Mouse (Mus musculus): Measurements from ENCODE around the gene Ap1m2. TPM values are rescaled to one million over a fixed set of nuclear protein-coding genes. Genes with fewer than 3 reads are reported as not detected.
"Not testable (repeated sequence)": the region's sequence is repeated elsewhere in the genome, so short reads cannot be mapped to it uniquely, and the experiment has no call there.

The Ap1m2 gene
- total RNA-seq, 4 experiments from 2014 or later, result 1.2 to 1.5 (median 1.4) TPM

GRCm38 (mm10) chr9:21264272-21264999, 47.7 kb downstream of the Ap1m2 start:
- no peak for DNase-seq (ENCODE audit: low spot score in 2 of 2)

DNA sequence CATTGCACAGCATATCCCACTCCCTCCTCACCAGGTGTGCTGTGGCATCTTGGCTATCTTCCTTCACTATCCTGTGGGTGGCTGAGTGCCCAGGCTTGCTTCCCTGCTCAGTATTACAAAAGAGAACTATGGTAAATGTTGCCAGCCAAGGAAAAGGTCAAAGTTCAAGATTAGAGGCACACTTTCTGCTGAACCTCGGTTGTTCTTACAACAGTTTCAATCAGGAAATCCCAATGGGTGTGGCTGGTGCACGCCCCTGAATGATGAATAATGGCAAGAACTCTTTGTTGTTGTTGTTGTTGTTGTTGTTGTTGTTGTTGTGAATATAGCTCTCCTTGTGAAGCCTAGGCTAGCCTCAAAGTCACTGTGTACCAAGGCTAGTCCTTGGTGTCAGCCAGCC, 50.3 kb downstream of the Ap1m2 start:
- DNase-seq (ENCODE audit: low spot score in 2 of 2), result no peak

- DNase-seq (ENCODE audit: low spot score in 2 of 2), result no peak
Observed at GRCm38 (mm10) chr9:21260491-21261040, 51.6 kb downstream of the Ap1m2 start.

GRCm38 (mm10) chr9:21256349-21256748, 55.8 kb downstream of the Ap1m2 start:
- DNase-seq (ENCODE audit: low spot score in 2 of 2), result not testable (repeated sequence)

GRCm38 (mm10) chr9:21254690-21255089, 57.4 kb downstream of the Ap1m2 start:
- DNase-seq (ENCODE audit: low spot score in 2 of 2), result no peak

DNA sequence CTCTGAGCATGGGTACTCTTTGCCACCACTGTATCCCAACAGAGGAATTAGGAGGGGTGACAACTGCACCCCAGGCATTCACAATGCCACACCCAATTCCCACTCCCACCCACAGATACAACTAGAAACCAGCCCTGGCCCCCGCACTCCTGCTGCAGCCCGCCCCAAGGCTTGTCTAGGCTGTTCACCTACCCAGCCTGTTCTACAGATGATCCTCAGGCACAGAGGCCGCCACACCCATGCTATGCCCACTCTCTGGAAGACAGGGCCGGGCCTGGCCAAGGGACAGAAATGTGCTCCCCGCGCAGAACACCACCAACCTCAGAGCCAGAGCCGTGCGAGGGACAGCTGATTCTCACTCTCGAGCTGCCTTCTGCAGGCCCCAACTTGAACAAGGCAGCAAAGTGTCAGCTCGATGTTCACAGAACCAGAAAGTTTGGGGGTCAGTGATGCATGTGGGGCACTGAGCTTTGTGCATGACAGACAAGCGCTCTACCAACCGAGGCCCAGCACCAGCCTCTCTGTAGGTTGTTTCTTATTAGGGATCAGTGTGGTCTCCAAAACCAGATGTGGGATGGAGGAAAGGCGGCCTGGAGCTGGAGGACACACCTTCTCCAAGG, 60.9 kb downstream of the Ap1m2 start:
- no peak for DNase-seq (ENCODE audit: low spot score in 2 of 2)

DNA sequence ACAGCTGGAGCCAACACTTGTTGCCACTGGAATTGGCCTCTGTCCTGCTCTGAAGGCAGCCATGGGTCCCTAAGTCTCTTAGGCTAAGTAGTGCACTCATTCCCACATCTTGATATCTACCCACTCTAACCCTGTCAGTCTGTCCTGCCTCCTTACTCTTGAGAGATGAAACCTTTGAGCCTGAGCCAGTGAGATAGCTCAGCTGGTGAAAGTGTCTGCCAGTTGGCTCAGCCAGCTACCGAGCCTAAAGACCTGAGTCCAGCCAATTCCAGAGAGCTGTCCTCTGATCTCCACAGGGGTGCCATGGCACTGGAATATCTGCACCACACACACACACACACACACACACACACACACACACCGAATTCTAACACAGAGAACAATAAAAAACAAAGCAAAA, 61.6 kb downstream of the Ap1m2 start:
- DNase-seq (ENCODE audit: low spot score in 2 of 2), result no peak

DNA sequence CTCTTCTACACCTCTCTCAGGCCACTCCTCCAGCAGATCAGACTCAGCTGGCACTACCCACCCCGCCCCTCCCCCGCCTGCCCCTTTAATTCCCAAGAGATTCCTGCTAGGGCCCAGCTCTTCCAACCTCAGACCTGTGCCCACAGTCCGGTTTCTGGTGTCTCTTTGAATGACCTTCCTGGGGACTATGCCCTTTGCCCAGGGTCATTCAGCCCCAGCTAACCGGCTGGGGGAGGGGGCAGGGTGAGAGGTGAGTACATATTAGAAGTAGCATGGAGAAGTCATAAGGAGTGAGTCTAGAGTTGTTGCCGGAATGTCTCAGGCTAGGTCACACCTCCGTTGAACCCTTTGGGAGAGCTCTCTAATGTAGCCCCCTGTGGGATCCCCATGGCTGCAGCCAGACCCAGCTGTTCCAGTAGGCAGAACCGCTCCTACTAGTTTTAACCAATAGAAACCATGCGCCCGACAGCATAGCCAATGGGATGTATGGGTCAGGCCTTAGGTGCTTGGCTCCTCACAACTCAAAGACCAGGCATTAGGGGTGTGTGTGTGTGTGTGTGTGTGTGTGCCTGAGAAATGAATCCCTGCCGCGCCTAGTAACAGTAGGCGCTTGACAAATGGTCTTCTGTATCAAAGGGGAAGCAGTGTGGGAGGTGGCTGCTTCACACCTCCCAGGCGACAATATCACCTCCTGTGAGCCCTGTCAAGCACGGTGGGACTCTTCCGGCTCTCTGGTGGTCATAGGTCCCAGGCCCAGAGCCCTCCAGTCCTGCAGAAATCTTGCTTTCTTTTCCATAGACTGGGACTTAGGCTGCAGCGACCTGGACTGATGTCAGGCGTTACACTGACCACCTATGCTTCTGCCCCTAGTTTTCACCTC, 62.3 kb downstream of the Ap1m2 start:
- no peak for DNase-seq (ENCODE audit: low spot score in 2 of 2)

DNA sequence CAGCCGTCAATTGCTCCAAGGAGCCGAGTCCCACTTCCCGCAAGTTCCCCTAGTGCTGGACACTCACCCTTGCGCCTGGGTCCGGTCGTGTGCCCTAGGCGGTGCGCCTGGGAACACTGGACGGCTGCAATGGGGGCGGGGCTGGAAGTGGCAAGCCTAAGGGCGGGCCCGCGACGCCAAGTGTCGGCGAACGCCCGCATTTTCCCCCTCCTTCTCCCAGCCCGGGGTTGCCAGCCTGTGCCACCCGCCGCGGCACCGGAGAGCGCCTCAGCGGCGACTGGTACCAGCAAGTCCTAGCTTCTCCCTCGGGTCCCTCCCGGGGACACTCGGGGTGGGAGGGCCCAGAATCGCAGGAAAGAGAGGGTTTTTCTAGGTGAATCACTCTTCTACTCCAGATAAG, 63.8 kb downstream of the Ap1m2 start, which contains the start of gene S1pr5:
S1pr5 (minus strand) TSS at position 118 of the 400 bp plus-strand sequence.
- DNase-seq (ENCODE audit: low spot score in 2 of 2), result peak in 1 of 2 experiments; percentile 53

- no peak for DNase-seq (ENCODE audit: low spot score in 2 of 2)
Observed at GRCm38 (mm10) chr9:21246342-21246741, 65.8 kb downstream of the Ap1m2 start.

- no peak for DNase-seq (ENCODE audit: low spot score in 2 of 2)
Observed at GRCm38 (mm10) chr9:21245113-21245487, 67.0 kb downstream of the Ap1m2 start.

GRCm38 (mm10) chr9:21244428-21245112, 67.6 kb downstream of the Ap1m2 start:
- no peak for DNase-seq (ENCODE audit: low spot score in 2 of 2)

Other genes starting within 250 kb of the Ap1m2 start
- 1 to 10 TPM in 2 of 4 experiments, not detected in 2; 1.1 to 1.7 TPM for gene Zglp1, start 245.2 kb downstream of the Ap1m2 start, total RNA-seq (2022)
- 1 to 10 TPM in 2 of 4 experiments, under 1 TPM in 1, not detected in 1; 0.55 to 2.3 (median 1.8) TPM for gene Gm49373, start 239.2 kb downstream of the Ap1m2 start, total RNA-seq (2022)
- gene Fdx1l, start 238.7 kb downstream of the Ap1m2 start, total RNA-seq (2022), result 10 to 100 TPM; 55.8 to 63.7 (median 58.3) TPM
- 1 to 10 TPM; 1.3 to 2.2 (median 1.6) TPM for gene Gm38431, start 220.3 kb downstream of the Ap1m2 start, total RNA-seq (2022)
- gene Raver1, start 220.3 kb downstream of the Ap1m2 start, total RNA-seq (2022), result 10 to 100 TPM; 24.4 to 30.0 (median 26.6) TPM
- 10 to 100 TPM; 11.1 to 14.5 (median 13.3) TPM for gene Tyk2, start 181.1 kb downstream of the Ap1m2 start, total RNA-seq (2022)
- 100 to 1,000 TPM; 116 to 150 (median 135) TPM for gene Cdc37, start 162.4 kb downstream of the Ap1m2 start, total RNA-seq (2022)
- 10 to 100 TPM; 91.9 to 94.8 (median 93.7) TPM for gene Pde4a, start 146.6 kb downstream of the Ap1m2 start, total RNA-seq (2022)
- gene Keap1, start 73.0 kb downstream of the Ap1m2 start, total RNA-seq (2022), result 10 to 100 TPM; 57.8 to 68.8 (median 59.9) TPM
- 10 to 100 TPM; 14.8 to 20.5 (median 16.8) TPM for gene S1pr5, start 63.9 kb downstream of the Ap1m2 start, total RNA-seq (2022)
- 10 to 100 TPM; 35.3 to 48.7 (median 39.7) TPM for gene Atg4d, start 47.0 kb downstream of the Ap1m2 start, total RNA-seq (2022)
- 10 to 100 TPM; 33.5 to 43.4 (median 39.4) TPM for gene Kri1, start 24.4 kb downstream of the Ap1m2 start, total RNA-seq (2022)
- gene Cdkn2d, start 20.9 kb downstream of the Ap1m2 start, total RNA-seq (2022), result 10 to 100 TPM; 53.5 to 63.9 (median 58.8) TPM
- gene Slc44a2, start 8.4 kb upstream of the Ap1m2 start, total RNA-seq (2022), result 10 to 100 TPM; 48.0 to 68.9 (median 52.3) TPM
- gene Ilf3, start 55.5 kb upstream of the Ap1m2 start, total RNA-seq (2022), result 10 to 100 TPM; 90.2 to 93.1 (median 91.0) TPM
- gene Qtrt1, start 99.5 kb upstream of the Ap1m2 start, total RNA-seq (2022), result 10 to 100 TPM; 17.0 to 28.0 (median 23.5) TPM
- gene Dnm2, start 112.6 kb upstream of the Ap1m2 start, total RNA-seq (2022), result 10 to 100 TPM; 49.5 to 64.9 (median 60.9) TPM
- gene Tmed1, start 197.9 kb upstream of the Ap1m2 start, total RNA-seq (2022), result 10 to 100 TPM; 15.1 to 18.4 (median 16.4) TPM
- gene AB124611, start 213.8 kb upstream of the Ap1m2 start, total RNA-seq (2022), result under 1 TPM in 3 of 4 experiments, not detected in 1; 0.27 to 0.68 (median 0.41) TPM
- 10 to 100 TPM; 76.4 to 91.3 (median 83.1) TPM for gene Carm1, start 234.6 kb upstream of the Ap1m2 start, total RNA-seq (2022)

Data from left cerebral cortex, adult 8-10 months (tissue).